Mouse (Mus musculus) testis, adult 2 months (tissue): ENCODE data around the gene Fbxw4. TPM values are rescaled to one million over a fixed set of nuclear protein-coding genes. Genes with fewer than 3 reads are reported as not detected.

ENCODE experiments used
- H3K27ac ChIP-seq: fragments of 200-500 bp; 2 replicates; pipeline ENCODE4 v1.5.1; 2012; ENCODE audit warnings: low read depth, low read length; ENCODE audit not compliant: control insufficient read depth, insufficient read depth
- H3K27me3 ChIP-seq: fragments of 200-500 bp; 2 replicates; pipeline ENCODE4 v1.6.1; 2012; ENCODE audit warnings: mild to moderate bottlenecking, low read length, moderate library complexity; ENCODE audit not compliant: control insufficient read depth, insufficient read depth
- H3K36me3 ChIP-seq: fragments of 200-500 bp; 2 replicates; pipeline ENCODE4 v1.6.1; 2012; ENCODE audit warnings: mild to moderate bottlenecking, low read length; ENCODE audit not compliant: control insufficient read depth, insufficient read depth
- H3K4me1 ChIP-seq: fragments of 200-500 bp; 2 replicates; pipeline ENCODE4 v1.6.1; 2012; ENCODE audit warnings: low read length; ENCODE audit not compliant: control insufficient read depth, insufficient read depth
- H3K4me3 ChIP-seq: fragments of 200-500 bp; 2 replicates; pipeline ENCODE4 v1.5.1; 2012; ENCODE audit warnings: low read depth, mild to moderate bottlenecking, low read length, moderate library complexity, mixed read lengths; ENCODE audit not compliant: control insufficient read depth
- CTCF ChIP-seq: fragments of 200-500 bp; IDR thresholded peaks from 2 replicates; pipeline ENCODE4 v1.5.1; 2012; ENCODE audit warnings: low read depth, mild to moderate bottlenecking, inconsistent platforms, low read length, moderate library complexity; ENCODE audit not compliant: control insufficient read depth, insufficient read depth, insufficient replicate concordance
- POLR2A ChIP-seq: fragments of 200-500 bp; IDR thresholded peaks from 2 replicates; pipeline ENCODE4 v1.6.1; 2012; ENCODE audit warnings: low read depth, mild to moderate bottlenecking, inconsistent platforms, low read length, moderate library complexity; ENCODE audit not compliant: control insufficient read depth
- polyA plus RNA-seq: library from polyadenylated mRNA; depleted of rRNA; stranded (reverse); fragments of >200 nt; gene quantifications from 2 replicates; pipeline ENCODE4 v1.2.3, GENCODE M21; 2012

The Fbxw4 gene
- polyA plus RNA-seq, 1 experiment = 21.5 TPM

- Histone ChIP-seq H3K4me3 (no peak overlapping the region), H3K27me3 (no peaks in the 10 kb centered on the region), H3K27ac (no peak overlapping the region), H3K4me1 (no peaks in the 10 kb centered on the region), H3K36me3 (no peaks in the 10 kb centered on the region)
- TF ChIP-seq CTCF (no peak), POLR2A (no peak)
Observed at GRCm38 (mm10) chr19:45619744-45620501, 40.2 kb downstream of the Fbxw4 start.

- Histone ChIP-seq H3K4me3 (no peak overlapping the region), H3K27me3 (no peaks in the 10 kb centered on the region), H3K36me3 (no peaks in the 10 kb centered on the region), H3K4me1 (no peaks in the 10 kb centered on the region), H3K27ac (no peak overlapping the region)
- TF ChIP-seq POLR2A (no peak), CTCF (no peak)
Observed at GRCm38 (mm10) chr19:45618184-45618583, 41.9 kb downstream of the Fbxw4 start.

- Histone ChIP-seq H3K27ac (no peak overlapping the region), H3K27me3 (no peaks in the 10 kb centered on the region), H3K4me1 (no peaks in the 10 kb centered on the region), H3K4me3 (no peak overlapping the region), H3K36me3 (no peaks in the 10 kb centered on the region)
- TF ChIP-seq POLR2A (no peak), CTCF (no peak)
Observed at GRCm38 (mm10) chr19:45616735-45617134, 43.4 kb downstream of the Fbxw4 start.

- Histone ChIP-seq H3K4me1 (no peaks in the 10 kb centered on the region), H3K4me3 (no peak overlapping the region), H3K27ac (no peak overlapping the region), H3K27me3 (no peaks in the 10 kb centered on the region), H3K36me3 (no peaks in the 10 kb centered on the region)
- TF ChIP-seq CTCF (no peak), POLR2A (no peak)
Observed at GRCm38 (mm10) chr19:45616214-45616518, 43.9 kb downstream of the Fbxw4 start.

- TF ChIP-seq CTCF = no peak
- TF ChIP-seq POLR2A = no peak
Observed at GRCm38 (mm10) chr19:45615415-45616213, 44.5 kb downstream of the Fbxw4 start.

GRCm38 (mm10) chr19:45614928-45615327 lies 45.2 kb downstream of the Fbxw4 start:
- H3K27me3 ChIP-seq = no peaks in the 10 kb centered on the region
- no peak overlapping the region for H3K27ac ChIP-seq
- no peak for TF ChIP-seq CTCF
- TF ChIP-seq POLR2A = no peak
- no peaks in the 10 kb centered on the region for H3K36me3 ChIP-seq
- no peaks in the 10 kb centered on the region for H3K4me1 ChIP-seq
- no peak overlapping the region for H3K4me3 ChIP-seq

More at GRCm38 (mm10) chr19:45615415-45616213, 44.5 kb downstream of the Fbxw4 start:
- Histone ChIP-seq H3K4me3 (no peak overlapping the region), H3K36me3 (no peaks in the 10 kb centered on the region), H3K4me1 (no peaks in the 10 kb centered on the region), H3K27ac (no peak overlapping the region), H3K27me3 (no peaks in the 10 kb centered on the region)

- H3K27me3 ChIP-seq = no peaks in the 10 kb centered on the region
- no peaks in the 10 kb centered on the region for H3K4me1 ChIP-seq
- no peaks in the 10 kb centered on the region for H3K36me3 ChIP-seq
- no peak overlapping the region for H3K4me3 ChIP-seq
- TF ChIP-seq CTCF = no peak
- TF ChIP-seq POLR2A = no peak
- H3K27ac ChIP-seq = no peak overlapping the region
Observed at GRCm38 (mm10) chr19:45614375-45614774, 45.7 kb downstream of the Fbxw4 start.
